Mouse (Mus musculus) midbrain, embryonic 10.5 days (tissue): Measurements from ENCODE around the gene Tmem56. TPM values are rescaled to one million over a fixed set of nuclear protein-coding genes. Genes with fewer than 3 reads are reported as not detected.

Experiments used
- DNase-seq: peaks from one replicate; pipeline ENCODE4 v3.0.0-alpha.2; 2017; ENCODE audit warnings: low spot score
- H3K27ac ChIP-seq: fragments of 300-500 bp; sonication (generic); replicated peaks from 2 replicates; pipeline ENCODE4 v1.5.1; 2016; ENCODE audit warnings: mild to moderate bottlenecking
- H3K27me3 ChIP-seq: fragments of 300-500 bp; sonication (generic); 2 replicates; pipeline ENCODE4 v1.6.1; 2016; ENCODE audit warnings: low read depth, mild to moderate bottlenecking; ENCODE audit not compliant: poor library complexity, severe bottlenecking
- H3K36me3 ChIP-seq: fragments of 300-500 bp; sonication (generic); 2 replicates; pipeline ENCODE4 v1.6.1; 2016; ENCODE audit warnings: mild to moderate bottlenecking, moderate library complexity
- H3K4me1 ChIP-seq: fragments of 300-500 bp; sonication (generic); 2 replicates; pipeline ENCODE4 v1.6.1; 2016
- H3K4me3 ChIP-seq: fragments of 300-500 bp; sonication (generic); 2 replicates; pipeline ENCODE4 v1.5.1; 2016; ENCODE audit warnings: mild to moderate bottlenecking, moderate library complexity
- H3K9me3 ChIP-seq: fragments of 300-500 bp; sonication (generic); replicated peaks from 2 replicates; pipeline ENCODE4 v1.6.1; 2016; ENCODE audit warnings: mild to moderate bottlenecking
- WGBS: fragments of 180-500 bp; shearing (Covaris S2); methylation state at CpG from one replicate; pipeline ENCODE4 v1.1.7; 2016; 5-methylcytosine and 5-hydroxymethylcytosine counted together
- polyA plus RNA-seq: library from polyadenylated mRNA; unstranded; fragments of >200 nt; fragmentation: Nextera tagmentation; extraction: Ambion mirVana; gene quantifications from 2 replicates; pipeline ENCODE4 v1.2.1, GENCODE M21; 2016

The Tmem56 gene
- polyA plus RNA-seq, 1 experiment from 2014 or later = 1.1 TPM

DNA sequence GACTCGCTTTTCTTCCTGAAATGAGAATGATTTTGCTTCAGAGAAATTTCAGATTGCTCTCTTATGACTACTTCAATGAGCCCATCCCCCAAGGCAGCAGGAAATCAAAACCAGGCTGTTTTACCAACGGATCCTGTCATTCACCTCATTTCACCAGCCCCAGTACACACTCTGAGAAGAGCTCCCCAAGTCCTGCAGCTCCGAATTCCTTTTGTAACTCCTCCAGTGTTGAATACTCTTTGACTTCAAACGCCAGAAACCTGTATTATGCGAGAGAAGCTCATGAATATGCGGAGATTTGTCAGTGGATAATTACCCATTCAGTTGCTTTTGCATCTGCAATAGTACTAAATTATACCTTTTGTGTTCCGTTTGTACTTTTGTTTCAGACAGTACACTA lies 126.9 kb downstream of the Tmem56 start:
- Histone ChIP-seq H3K4me3 (no peak overlapping the region), H3K27ac (no peak overlapping the region), H3K27me3 (no peaks in the 10 kb centered on the region), H3K4me1 (peaks cover 24% of the 10 kb centered on the region), H3K36me3 (no peaks in the 10 kb centered on the region), H3K9me3 (no peaks in the 10 kb centered on the region)
- DNase-seq = no peak
- 30% methylated on average over 7 of the region's 7 CpGs for WGBS

Other genes with a start within 250 kb of the Tmem56 start
- gene Rwdd3, start 111.4 kb downstream of the Tmem56 start, polyA plus RNA-seq = 3.9 and 5.3 TPM in 2 replicates
- 37.3 and 40.7 TPM in 2 replicates for gene Alg14, start 8.7 kb upstream of the Tmem56 start, polyA plus RNA-seq
- 947 and 1,037 TPM in 2 replicates for gene Cnn3, start 143.4 kb upstream of the Tmem56 start, polyA plus RNA-seq
- 0.43 and 0.66 TPM in 2 replicates for gene Slc44a3, start 249.3 kb upstream of the Tmem56 start, polyA plus RNA-seq